Comparison of ENCODE assay signal across 8 mouse cellular contexts in genomic region chr5:108629634-108630483, GRCm38 (mm10). TPM values are rescaled to one million over a fixed set of nuclear protein-coding genes. Genes with fewer than 3 reads are reported as not detected.
DNase-seq lines count a peak whose midpoint lies in the region; ATAC-seq lines count a peak whose summit lies in the region.

TSS of gene Gak (minus strand) at chr5:108629755.
TSS of gene Tmem175 (plus strand) at chr5:108629770.

- under 1% methylated on average over 58 of the region's 58 CpGs for WGBS in hindbrain, embryonic 16.5 days
- WGBS in macrophage (ENCODE audit: missing documents): under 1% methylated on average over 58 of the region's 58 CpGs

- peaks cover 55% of the 10 kb centered on the region for H3K79me2 ChIP-seq in macrophage (ENCODE audit: inconsistent target)

- no peaks in the 10 kb centered on the region for H3K9me3 ChIP-seq in hindbrain, embryonic 16.5 days (ENCODE audit: control insufficient read depth, low read length)

- no peaks in the 10 kb centered on the region for H3K36me3 ChIP-seq in hindbrain, embryonic 16.5 days (ENCODE audit: control insufficient read depth, insufficient read depth, low read length)
- peaks cover 2% of the 10 kb centered on the region; the same call in 1 of the 2 replicates for H3K36me3 ChIP-seq in macrophage (ENCODE audit: inconsistent target)

- H3K27ac ChIP-seq in hindbrain, embryonic 16.5 days (ENCODE audit: low read depth, low read length): peak within 1 kb of the TSS; percentile 91
- peak within 1 kb of the TSS; percentile 82 for H3K27ac ChIP-seq in macrophage

- peak; percentile 87 for DNase-seq in WW6 (ENCODE audit: low read depth, low spot score)
- DNase-seq in cerebellum, postnatal 4 days (ENCODE audit: low spot score in 2 of 2): peak; percentile 81 to 89
- DNase-seq in gastrocnemius, adult 18-20 months (ENCODE audit: low spot score): peak; percentile 90
- peak; percentile 92 to 96 for DNase-seq in left cerebral cortex, adult 18-20 months (ENCODE audit: low spot score in 2 of 2)
- peak; percentile 95 for DNase-seq in right cerebral cortex, adult 18-20 months
- DNase-seq in urinary bladder, postnatal 10 days (ENCODE audit: low spot score): peak; percentile 71

- peak within 1 kb of the TSS; percentile 90 for H3K4me2 ChIP-seq in hindbrain, embryonic 16.5 days (ENCODE audit: low read length)

- peak; percentile 98 for ATAC-seq in hindbrain, embryonic 16.5 days

- no peaks in the 10 kb centered on the region for H3K27me3 ChIP-seq in hindbrain, embryonic 16.5 days (replicated peaks; ENCODE audit: control insufficient read depth, insufficient read depth, low read length)

- H3K4me3 ChIP-seq in hindbrain, embryonic 16.5 days (ENCODE audit: low read length): peak within 1 kb of the TSS; percentile 98
- peak within 1 kb of the TSS; percentile 96 for H3K4me3 ChIP-seq in macrophage (ENCODE audit: inconsistent target)

- H3K9ac ChIP-seq in hindbrain, embryonic 16.5 days (ENCODE audit: low read depth, low read length): peak within 1 kb of the TSS; percentile 99

- peaks cover 19% of the 10 kb centered on the region for H3K4me1 ChIP-seq in hindbrain, embryonic 16.5 days (ENCODE audit: control insufficient read depth, insufficient read depth, low read depth, low read length)

RNA-seq across cellular contexts. Expression of gene Gak, which starts in this region (rescaled TPM):
- 10 to 100 TPM; 10.9 to 11.9 TPM for total RNA-seq in gastrocnemius, adult 18-20 months (2021)
- polyA plus RNA-seq in hindbrain, embryonic 16.5 days (2015; fragmentation: Nextera tagmentation; extraction: Ambion mirVana): 47.5 and 56.5 TPM in 2 replicates
- 10 to 100 TPM; 95.7 to 98.5 TPM for total RNA-seq in left cerebral cortex, adult 18-20 months (2021)
- total RNA-seq in macrophage (2018; cell fraction: chromatin; rRNA removed): 100 to 1,000 TPM; 171 to 386 (median 270) TPM
- 100 to 1,000 TPM in 20 of 26 experiments, 10 to 100 TPM in 6; 90.1 to 119 (median 107) TPM for total RNA-seq in macrophage (2018; cell fraction: cytosol; rRNA removed)
- 100 to 1,000 TPM; 124 to 231 (median 179) TPM for total RNA-seq in macrophage (2018; cell fraction: nucleus; rRNA removed)
- polyA plus RNA-seq in macrophage (2018): 90.7 to 115 TPM (median 92.4 TPM) in 3 replicates

RNA-seq across cellular contexts. Expression of gene Tmem175, which starts in this region (rescaled TPM):
- 10 to 100 TPM in 1 of 2 experiments, 1 to 10 TPM in 1; 7.6 to 10.7 TPM for total RNA-seq in gastrocnemius, adult 18-20 months (2021)
- polyA plus RNA-seq in hindbrain, embryonic 16.5 days (2015; fragmentation: Nextera tagmentation; extraction: Ambion mirVana): 28.6 and 30.9 TPM in 2 replicates
- total RNA-seq in left cerebral cortex, adult 18-20 months (2021): 10 to 100 TPM; 33.7 to 43.5 TPM
- total RNA-seq in macrophage (2018; cell fraction: chromatin; rRNA removed): 10 to 100 TPM in 21 of 26 experiments, 1 to 10 TPM in 5; 4.2 to 72.9 (median 25.0) TPM
- total RNA-seq in macrophage (2018; cell fraction: cytosol; rRNA removed): 10 to 100 TPM; 19.2 to 37.3 (median 26.2) TPM
- total RNA-seq in macrophage (2018; cell fraction: nucleus; rRNA removed): 10 to 100 TPM; 12.0 to 76.8 (median 26.2) TPM
- polyA plus RNA-seq in macrophage (2018): 20.7 to 30.7 TPM (median 24.4 TPM) in 3 replicates

Comparison
In these comparisons a context has a peak if more than half of its experiments do, and no peak if none do; other contexts are left out.
1. Peak in every context shown above with its lines: DNase-seq, ATAC-seq, H3K4me3 ChIP-seq and H3K27ac ChIP-seq.
2. RNA of gene Gak (total RNA-seq): 95.7 to 98.5 TPM in left cerebral cortex, adult 18-20 months; 10.9 to 11.9 TPM in gastrocnemius, adult 18-20 months; every median in the first group is over 4 times any median in the second.